Mouse (Mus musculus) heart, adult 10 weeks (tissue): Measurements from ENCODE around the gene Pgs1. TPM values are rescaled to one million over a fixed set of nuclear protein-coding genes. Genes with fewer than 3 reads are reported as not detected.

Experiments used
- polyA plus RNA-seq: library from polyadenylated mRNA; stranded (reverse); fragments of 350-450 nt; fragmentation: Illumina TruSeq; extraction: RNeasy Lipid Tissue Mini Kit (QIAGEN cat#74804); gene quantifications from one replicate; pipeline ENCODE4 v1.2.3, GENCODE M21; 2014; ENCODE audit warnings: low read depth, low replicate concordance

Gene Pgs1
- polyA plus RNA-seq: 20.7 TPM

DNA sequence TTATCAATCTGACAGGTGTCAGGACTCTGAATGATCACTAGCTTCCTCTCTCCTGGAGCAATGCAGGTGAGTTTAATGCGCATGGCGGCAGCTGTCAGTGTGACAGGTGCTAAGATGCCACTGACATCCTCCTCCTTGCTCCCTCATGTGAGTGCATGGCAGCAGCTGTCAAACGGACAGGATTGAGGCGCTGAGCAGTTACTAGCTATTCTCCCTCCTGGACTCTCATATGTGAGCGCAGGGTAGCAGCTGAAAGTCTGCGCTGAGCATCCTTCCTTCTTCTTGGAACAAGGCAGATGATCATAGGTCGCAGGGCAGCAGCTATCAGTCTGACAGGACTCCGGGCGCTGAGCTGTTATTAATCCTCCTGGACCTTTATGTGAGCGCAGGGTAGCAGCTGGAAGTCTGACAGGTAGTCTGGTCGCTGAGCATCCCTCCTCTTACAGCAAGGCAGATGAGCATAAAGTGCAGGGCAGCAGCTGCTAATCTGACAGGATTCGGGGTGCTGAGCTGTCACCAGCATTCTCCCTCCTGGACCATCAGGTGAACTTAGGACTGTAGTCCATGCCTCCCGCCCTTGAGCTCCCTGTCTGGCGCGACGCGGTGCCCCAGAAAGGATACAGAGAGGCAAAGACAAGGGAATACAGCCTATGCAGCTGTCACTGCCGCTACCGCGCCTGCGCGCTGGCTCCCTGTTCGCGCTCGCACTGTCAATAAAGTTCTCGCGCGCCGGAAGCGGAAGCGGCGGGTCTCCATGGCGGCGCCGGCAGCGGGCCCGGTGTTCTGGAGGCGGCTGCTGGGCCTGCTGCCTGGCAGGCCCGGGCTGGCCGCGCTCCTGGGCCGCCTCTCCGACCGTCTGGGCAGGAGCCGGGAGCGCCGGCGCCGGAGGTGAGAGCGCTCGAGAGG is at the start of gene Pgs1:
Gene Pgs1, plus strand, starts transcription at position 167 of the 906 bp plus-strand sequence.

DNA sequence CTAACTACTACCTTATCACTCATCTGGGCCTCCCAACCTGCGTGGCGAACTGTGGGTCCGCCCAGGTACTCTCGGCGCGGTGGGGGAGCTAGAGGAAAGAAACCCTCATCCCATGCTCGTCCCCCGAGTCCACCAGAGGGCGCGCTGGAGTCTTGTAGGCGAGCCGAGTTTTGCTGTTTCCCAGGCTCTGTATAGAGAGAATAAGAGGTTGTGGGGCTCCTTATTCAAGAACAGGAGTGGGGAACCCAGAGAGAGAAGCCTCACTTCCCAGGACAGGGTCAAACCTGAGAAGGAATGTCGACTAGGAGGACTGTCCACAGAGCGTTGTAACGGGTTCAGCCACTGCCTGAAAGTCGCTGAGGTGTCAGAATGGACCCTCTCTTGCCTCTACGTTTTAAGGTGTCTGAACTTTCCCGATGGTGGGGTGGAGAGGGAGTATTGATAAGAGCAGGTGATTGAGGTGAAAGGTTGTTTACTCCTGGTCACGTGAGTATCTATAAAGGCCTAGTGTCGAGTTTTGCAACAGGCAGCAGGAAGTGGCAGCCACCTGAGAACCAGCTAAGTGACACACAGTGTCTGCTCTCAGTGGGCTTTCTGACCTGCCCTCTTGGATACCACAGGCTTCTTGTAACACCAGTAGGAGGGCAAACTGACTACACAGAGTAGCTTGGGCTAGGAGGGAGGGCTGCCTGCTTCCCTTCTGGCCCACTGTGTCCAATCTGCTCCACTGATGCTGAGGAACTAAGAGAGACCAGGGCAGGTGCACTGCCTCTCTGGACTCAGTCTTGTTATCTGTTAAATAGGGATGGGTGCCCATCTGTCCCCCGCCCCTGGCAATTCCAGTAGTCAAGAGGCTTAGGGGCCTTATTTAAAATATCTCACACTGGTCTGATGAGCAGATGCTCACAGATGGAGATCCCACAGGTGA is 15.9 kb upstream of the Pgs1 start, which contains the start of gene Socs3:
Gene Socs3, minus strand, starts transcription at position 103 of the 928 bp plus-strand sequence.

Other genes with a start within 250 kb of the Pgs1 start
- gene Tmc8, start 204.2 kb upstream of the Pgs1 start, polyA plus RNA-seq: 1.5 TPM
- 11.0 TPM for gene Tmc6, start 204.1 kb upstream of the Pgs1 start, polyA plus RNA-seq
- gene 6030468B19Rik, start 188.6 kb upstream of the Pgs1 start, polyA plus RNA-seq: not detected
- gene Gm20708, start 176.6 kb upstream of the Pgs1 start, polyA plus RNA-seq: 2.7 TPM
- gene Syngr2, start 176.6 kb upstream of the Pgs1 start, polyA plus RNA-seq: 170 TPM
- 7.8 TPM for gene Afmid, start 160.4 kb upstream of the Pgs1 start, polyA plus RNA-seq
- gene Tk1, start 160.2 kb upstream of the Pgs1 start, polyA plus RNA-seq: 2.6 TPM
- gene Birc5, start 137.0 kb upstream of the Pgs1 start, polyA plus RNA-seq: 0.71 TPM
- not detected for gene Tmem235, start 125.5 kb upstream of the Pgs1 start, polyA plus RNA-seq
- gene Tha1, start 112.8 kb upstream of the Pgs1 start, polyA plus RNA-seq: 10.4 TPM
- gene Socs3, start 16.2 kb upstream of the Pgs1 start, polyA plus RNA-seq: 5.2 TPM
- 0.03 TPM for gene Dnah17, start 144.3 kb downstream of the Pgs1 start, polyA plus RNA-seq